In genomic region chr9:94955645-94956044, GRCm38 (mm10) we compare ENCODE assay signal across 13 mouse cellular contexts.
A peak's percentile ranks its signal among the peaks of the same experiment; 100 is the strongest.
DNase-seq lines count a peak whose midpoint lies in the region; ATAC-seq and TF ChIP-seq lines count a peak whose summit lies in the region.
"Had no signal": no experiment of that assay in that cellular context is flagged by ENCODE, and none has a peak within 500 bp of the region (broad histone marks: within the 10 kb centered on the region; RNA-seq: fewer than 3 reads in every experiment).

No protein-coding gene starts in this region.

- no peak for TF ChIP-seq CTCF in thymus, adult 2 months (IDR thresholded peaks at IDR 0.05; ENCODE audit: borderline replicate concordance, control insufficient read depth, extremely low read depth, insufficient read depth, low read length, poor library complexity)

- H3K9me3 ChIP-seq in heart, embryonic 16.5 days (replicated peaks; ENCODE audit: control insufficient read depth, low read length), result no peaks in the 10 kb centered on the region
- no peaks in the 10 kb centered on the region; the same call in 1 of the 2 replicates for H3K9me3 ChIP-seq in forebrain, embryonic 12.5 days

- no peak overlapping the region for H3K27ac ChIP-seq in heart, embryonic 16.5 days (ENCODE audit: low read length)
- no peak overlapping the region for H3K27ac ChIP-seq in thymus, adult 2 months (ENCODE audit: control insufficient read depth, insufficient read depth, low read length)
- no peak overlapping the region for H3K27ac ChIP-seq in forebrain, embryonic 12.5 days

- no peaks in the 10 kb centered on the region for H3K27me3 ChIP-seq in heart, embryonic 16.5 days (ENCODE audit: control insufficient read depth, insufficient read depth, low read length)
- no peaks in the 10 kb centered on the region for H3K27me3 ChIP-seq in thymus, adult 2 months (ENCODE audit: control insufficient read depth, insufficient read depth, low read length)
- H3K27me3 ChIP-seq in forebrain, embryonic 12.5 days, result no peaks in the 10 kb centered on the region

- no peak overlapping the region for H3K9ac ChIP-seq in heart, embryonic 16.5 days (ENCODE audit: low read length)
- no peak overlapping the region for H3K9ac ChIP-seq in forebrain, embryonic 12.5 days
- H3K9ac ChIP-seq: lung, embryonic 14.5 days had no signal

- intact Hi-C loops in heart, postnatal 14 days (cut with DNase I), result no loop called here

- no peak overlapping the region for H3K4me2 ChIP-seq in heart, embryonic 16.5 days (ENCODE audit: low read depth, low read length)
- H3K4me2 ChIP-seq in forebrain, embryonic 12.5 days, result no peak overlapping the region
- H3K4me2 ChIP-seq: lung, embryonic 14.5 days had no signal

- peak; percentile 89 for DNase-seq in heart, adult 11 months
- DNase-seq in heart, postnatal 14 days, result no peak
- peak; percentile 28 for DNase-seq in CD4-positive, CD25-positive, alpha-beta regulatory T cell, adult 2 months (ENCODE audit: low read depth, low spot score)
- DNase-seq in thymus, adult 2 months, result peak; percentile 17
- DNase-seq in cerebellum, postnatal 25 days, result no peak
- no peak for DNase-seq in embryo, embryonic 10 days (ENCODE audit: low spot score)
- DNase-seq: adrenal gland, postnatal 10 days; cerebellum, postnatal 14 days; kidney, adult 11 months; lung, embryonic 14.5 days; right cerebral cortex, postnatal 25 days had no signal

- TF ChIP-seq POLR2A in thymus, adult 2 months (IDR thresholded peaks at IDR 0.05; ENCODE audit: control insufficient read depth, extremely low read depth, insufficient read depth, low read length, poor library complexity), result no peak

- no peaks in the 10 kb centered on the region for H3K36me3 ChIP-seq in heart, embryonic 16.5 days (ENCODE audit: control insufficient read depth, insufficient read depth)
- 0 out of 2 replicates have a peak, but pooled peaks cover 3% of the 10 kb centered on the region for H3K36me3 ChIP-seq in thymus, adult 2 months (ENCODE audit: control insufficient read depth, insufficient read depth, low read length)
- no peaks in the 10 kb centered on the region for H3K36me3 ChIP-seq in forebrain, embryonic 12.5 days (replicated peaks)

- H3K4me1 ChIP-seq in heart, embryonic 16.5 days (ENCODE audit: control insufficient read depth, insufficient read depth, low read length), result 0 out of 2 replicates have a peak, but pooled peaks cover 4% of the 10 kb centered on the region
- peaks cover 5% of the 10 kb centered on the region for H3K4me1 ChIP-seq in thymus, adult 2 months (replicated peaks; ENCODE audit: control insufficient read depth, insufficient read depth, low read length)
- H3K4me1 ChIP-seq in forebrain, embryonic 12.5 days, result no peaks in the 10 kb centered on the region

- H3K4me3 ChIP-seq in heart, embryonic 16.5 days (ENCODE audit: low read length), result no peak overlapping the region
- no peak overlapping the region for H3K4me3 ChIP-seq in thymus, adult 2 months (ENCODE audit: control insufficient read depth, insufficient read depth, low read length)
- no peak overlapping the region for H3K4me3 ChIP-seq in forebrain, embryonic 12.5 days (replicated peaks)

- peak; percentile 60 for ATAC-seq in heart, embryonic 16.5 days (replicated peaks; ENCODE audit: extremely low read depth, insufficient read depth, low FRiP score)
- no peak for ATAC-seq in forebrain, embryonic 12.5 days (ENCODE audit: low FRiP score)

- 34% methylated on average over 2 of the region's 2 CpGs for WGBS in heart, embryonic 16.5 days
- WGBS in thymus, adult 2 months, result 47% methylated on average over 2 of the region's 2 CpGs
- 51% methylated on average over 2 of the region's 2 CpGs for WGBS in forebrain, embryonic 12.5 days

Comparison
In these comparisons a context has a peak if more than half of its experiments do, and no peak if none do; other contexts are left out.
1. DNase-seq: peak in heart, adult 11 months (single experiment), CD4-positive, CD25-positive, alpha-beta regulatory T cell, adult 2 months (single experiment) and thymus, adult 2 months (single experiment); none in heart, postnatal 14 days (0 of 2), cerebellum, postnatal 25 days (0 of 2) and embryo, embryonic 10 days (single experiment).